Mouse (Mus musculus): ENCODE results near the gene Stat5b. TPM values are rescaled to one million over a fixed set of nuclear protein-coding genes. Genes with fewer than 3 reads are reported as not detected.
A peak's percentile ranks its signal among the peaks of the same experiment; 100 is the strongest.

Gene Stat5b
- polyA plus RNA-seq, 1 experiment from 2014 or later, result 19.9 TPM

- Histone ChIP-seq H3K27ac (peak overlapping the region; percentile 67; the same call in 1 of the 2 replicates), H3K36me3 (peaks cover 4% of the 10 kb centered on the region; the same call in 1 of the 2 replicates), H3K27me3 (no peaks in the 10 kb centered on the region), H3K4me2 (peak overlapping the region; percentile 82), H3K9me3 (no peaks in the 10 kb centered on the region), H3K4me1 (peaks cover 21% of the 10 kb centered on the region), H3K4me3 (peak overlapping the region; percentile 99), H3K9ac (peak overlapping the region; percentile 95)
- WGBS, result 1% methylated on average over 13 of the region's 13 CpGs
- ATAC-seq (ENCODE audit: insufficient number of reproducible peaks, insufficient read depth, low FRiP score, low TSS enrichment, low read depth), result no peak
These were observed 113.3 kb downstream of the Stat5b start for GRCm38 (mm10) chr11:100737105-100737733.

- Histone ChIP-seq H3K9ac (peak overlapping the region; percentile 95), H3K27me3 (no peaks in the 10 kb centered on the region), H3K4me1 (peaks cover 21% of the 10 kb centered on the region), H3K4me3 (peak overlapping the region; percentile 99), H3K4me2 (peak overlapping the region; percentile 82), H3K9me3 (no peaks in the 10 kb centered on the region), H3K27ac (no peak overlapping the region), H3K36me3 (peaks cover 4% of the 10 kb centered on the region; the same call in 1 of the 2 replicates)
- 82% methylated on average over 4 of the region's 4 CpGs for WGBS
- ATAC-seq (ENCODE audit: insufficient number of reproducible peaks, insufficient read depth, low FRiP score, low TSS enrichment, low read depth), result no peak
These were observed 113.8 kb downstream of the Stat5b start for GRCm38 (mm10) chr11:100736746-100737080.

GRCm38 (mm10) chr11:100735954-100736745, 114.4 kb downstream of the Stat5b start:
- H3K27ac ChIP-seq, result no peak overlapping the region; the same call in 1 of the 2 replicates
- peaks cover 4% of the 10 kb centered on the region; the same call in 1 of the 2 replicates for H3K36me3 ChIP-seq
- no peaks in the 10 kb centered on the region for H3K9me3 ChIP-seq
- peak overlapping the region; percentile 82 for H3K4me2 ChIP-seq
- H3K4me3 ChIP-seq, result peak overlapping the region; percentile 99; the same call in 1 of the 2 replicates
- H3K9ac ChIP-seq, result peak overlapping the region; percentile 95; the same call in 1 of the 2 replicates
- H3K4me1 ChIP-seq, result peaks cover 21% of the 10 kb centered on the region
- ATAC-seq (ENCODE audit: insufficient number of reproducible peaks, insufficient read depth, low FRiP score, low TSS enrichment, low read depth), result no peak
- H3K27me3 ChIP-seq, result no peaks in the 10 kb centered on the region
- WGBS, result 78% methylated on average over 14 of the region's 14 CpGs

GRCm38 (mm10) chr11:100735134-100735865, 115.2 kb downstream of the Stat5b start:
- H3K36me3 ChIP-seq, result peaks cover 7% of the 10 kb centered on the region; the same call in 1 of the 2 replicates
- H3K4me3 ChIP-seq, result 0 out of 2 replicates have a peak overlapping the region, but pooled peaks have one; percentile 2
- peak overlapping the region; percentile 14; the same call in 1 of the 2 replicates for H3K4me2 ChIP-seq

More at GRCm38 (mm10) chr11:100735134-100735865, 115.2 kb downstream of the Stat5b start:
- Histone ChIP-seq H3K9ac (peak overlapping the region; percentile 46; the same call in 1 of the 2 replicates), H3K4me1 (peaks cover 21% of the 10 kb centered on the region), H3K27me3 (no peaks in the 10 kb centered on the region), H3K9me3 (no peaks in the 10 kb centered on the region), H3K27ac (no peak overlapping the region)
- ATAC-seq (ENCODE audit: insufficient number of reproducible peaks, insufficient read depth, low FRiP score, low TSS enrichment, low read depth), result no peak
- 88% methylated on average over 9 of the region's 9 CpGs for WGBS

Other genes with a start within 250 kb of the Stat5b start
- 78.9 and 79.0 TPM in 2 replicates for gene Nkiras2, start 231.5 kb downstream of the Stat5b start, polyA plus RNA-seq (2015; fragmentation: Nextera tagmentation; extraction: Ambion mirVana)
- gene Dnajc7, start 230.6 kb downstream of the Stat5b start, polyA plus RNA-seq (2015; fragmentation: Nextera tagmentation; extraction: Ambion mirVana), result 277 and 293 TPM in 2 replicates
- gene Zfp385c, start 158.3 kb downstream of the Stat5b start, polyA plus RNA-seq (2015; fragmentation: Nextera tagmentation; extraction: Ambion mirVana), result 1.7 and 2.3 TPM in 2 replicates
- gene Dhx58, start 146.5 kb downstream of the Stat5b start, polyA plus RNA-seq (2015; fragmentation: Nextera tagmentation; extraction: Ambion mirVana), result 3.4 and 5.2 TPM in 2 replicates
- 54.9 and 61.0 TPM in 2 replicates for gene Kat2a, start 138.3 kb downstream of the Stat5b start, polyA plus RNA-seq (2015; fragmentation: Nextera tagmentation; extraction: Ambion mirVana)
- 0.39 TPM in 1 of 2 replicates, not detected in the other for gene Hspb9, start 136.9 kb downstream of the Stat5b start, polyA plus RNA-seq (2015; fragmentation: Nextera tagmentation; extraction: Ambion mirVana)
- gene Rab5c, start 112.5 kb downstream of the Stat5b start, polyA plus RNA-seq (2015; fragmentation: Nextera tagmentation; extraction: Ambion mirVana), result 21.0 and 28.5 TPM in 2 replicates
- gene Kcnh4, start 90.8 kb downstream of the Stat5b start, polyA plus RNA-seq (2015; fragmentation: Nextera tagmentation; extraction: Ambion mirVana), result 0.08 and 0.14 TPM in 2 replicates
- not detected in 2 replicates for gene Hcrt, start 87.8 kb downstream of the Stat5b start, polyA plus RNA-seq (2015; fragmentation: Nextera tagmentation; extraction: Ambion mirVana)
- gene Ghdc, start 79.8 kb downstream of the Stat5b start, polyA plus RNA-seq (2015; fragmentation: Nextera tagmentation; extraction: Ambion mirVana), result 6.3 and 7.0 TPM in 2 replicates
- 4.9 and 6.6 TPM in 2 replicates for gene Stat5a, start 8.6 kb upstream of the Stat5b start, polyA plus RNA-seq (2015; fragmentation: Nextera tagmentation; extraction: Ambion mirVana)
- gene Stat3, start 88.8 kb upstream of the Stat5b start, polyA plus RNA-seq (2015; fragmentation: Nextera tagmentation; extraction: Ambion mirVana), result 40.7 and 48.3 TPM in 2 replicates
- 152 and 169 TPM in 2 replicates for gene Cavin1, start 120.2 kb upstream of the Stat5b start, polyA plus RNA-seq (2015; fragmentation: Nextera tagmentation; extraction: Ambion mirVana)
- 33.2 and 38.8 TPM in 2 replicates for gene Atp6v0a1, start 158.7 kb upstream of the Stat5b start, polyA plus RNA-seq (2015; fragmentation: Nextera tagmentation; extraction: Ambion mirVana)
- 8.7 and 9.0 TPM in 2 replicates for gene Naglu, start 219.3 kb upstream of the Stat5b start, polyA plus RNA-seq (2015; fragmentation: Nextera tagmentation; extraction: Ambion mirVana)
- 0.15 TPM in 1 of 2 replicates, not detected in the other for gene Hsd17b1, start 227.7 kb upstream of the Stat5b start, polyA plus RNA-seq (2015; fragmentation: Nextera tagmentation; extraction: Ambion mirVana)
- 40.8 and 43.8 TPM in 2 replicates for gene Coasy, start 231.8 kb upstream of the Stat5b start, polyA plus RNA-seq (2015; fragmentation: Nextera tagmentation; extraction: Ambion mirVana)
- gene Mlx, start 236.6 kb upstream of the Stat5b start, polyA plus RNA-seq (2015; fragmentation: Nextera tagmentation; extraction: Ambion mirVana), result 46.8 and 50.9 TPM in 2 replicates
- gene Psmc3ip, start 244.7 kb upstream of the Stat5b start, polyA plus RNA-seq (2015; fragmentation: Nextera tagmentation; extraction: Ambion mirVana), result 43.5 and 46.1 TPM in 2 replicates